ENCODE assay signal across 8 mouse cellular contexts in genomic region chr15:88537190-88537589, GRCm38 (mm10).
DNase-seq lines count a peak whose midpoint lies in the region; ATAC-seq and TF ChIP-seq lines count a peak whose summit lies in the region.

No protein-coding gene starts in this region.

- no peak for ATAC-seq in hindbrain, embryonic 11.5 days (ENCODE audit: low FRiP score)
- ATAC-seq in hindbrain, embryonic 12.5 days (ENCODE audit: low FRiP score): no peak

- H3K36me3 ChIP-seq in hindbrain, embryonic 11.5 days (ENCODE audit: control insufficient read depth, insufficient read depth, low read length): no peaks in the 10 kb centered on the region
- H3K36me3 ChIP-seq in hindbrain, embryonic 12.5 days: no peaks in the 10 kb centered on the region
- H3K36me3 ChIP-seq in embryonic facial prominence, embryonic 10.5 days (replicated peaks): no peaks in the 10 kb centered on the region
- no peaks in the 10 kb centered on the region for H3K36me3 ChIP-seq in small intestine, adult 2 months (ENCODE audit: control insufficient read depth, insufficient read depth, low read length)

- no peak overlapping the region for H3K4me3 ChIP-seq in hindbrain, embryonic 11.5 days (ENCODE audit: low read depth, low read length)
- H3K4me3 ChIP-seq in hindbrain, embryonic 12.5 days: no peak overlapping the region
- no peak overlapping the region for H3K4me3 ChIP-seq in embryonic facial prominence, embryonic 10.5 days
- no peak overlapping the region for H3K4me3 ChIP-seq in small intestine, adult 2 months (ENCODE audit: low read depth, low read length)

- H3K27ac ChIP-seq in hindbrain, embryonic 11.5 days (ENCODE audit: low read depth, low read length): no peak overlapping the region
- no peak overlapping the region for H3K27ac ChIP-seq in hindbrain, embryonic 12.5 days
- no peak overlapping the region for H3K27ac ChIP-seq in embryonic facial prominence, embryonic 10.5 days (replicated peaks)
- H3K27ac ChIP-seq in small intestine, adult 2 months (ENCODE audit: insufficient read depth, low read depth, low read length): no peak overlapping the region

- no peaks in the 10 kb centered on the region for H3K9me3 ChIP-seq in hindbrain, embryonic 11.5 days (ENCODE audit: control insufficient read depth, low read length)
- H3K9me3 ChIP-seq in hindbrain, embryonic 12.5 days (replicated peaks): no peaks in the 10 kb centered on the region
- no peaks in the 10 kb centered on the region for H3K9me3 ChIP-seq in embryonic facial prominence, embryonic 10.5 days

- intact Hi-C loops in left cerebral cortex, postnatal 14 days (cut with DNase I): loop anchor here (2.0 to 10.0 kb wide), 3 partner anchors 232 to 910 kb away; no protein-coding TSS in a partner anchor

- H3K4me1 ChIP-seq in hindbrain, embryonic 11.5 days (replicated peaks; ENCODE audit: control insufficient read depth, insufficient read depth, low read length): no peaks in the 10 kb centered on the region
- H3K4me1 ChIP-seq in hindbrain, embryonic 12.5 days: peaks cover 4% of the 10 kb centered on the region; the same call in 1 of the 2 replicates
- peaks cover 3% of the 10 kb centered on the region; the same call in 1 of the 2 replicates for H3K4me1 ChIP-seq in embryonic facial prominence, embryonic 10.5 days
- no peaks in the 10 kb centered on the region for H3K4me1 ChIP-seq in small intestine, adult 2 months (ENCODE audit: control insufficient read depth, insufficient read depth, insufficient read length, low read length)

- no peak for TF ChIP-seq POLR2A in small intestine, adult 2 months (IDR thresholded peaks at IDR 0.05; ENCODE audit: low read depth, low read length)

- peak; percentile 16; the same call in 1 of the 2 replicates for TF ChIP-seq CTCF in small intestine, adult 2 months (IDR thresholded peaks at IDR 0.05; ENCODE audit: extremely low read depth, insufficient read length, insufficient replicate concordance, low read depth, low read length)

- 20% methylated on average over 10 of the region's 10 CpGs for WGBS in hindbrain, embryonic 11.5 days
- 21% methylated on average over 10 of the region's 10 CpGs for WGBS in hindbrain, embryonic 12.5 days
- WGBS in embryonic facial prominence, embryonic 10.5 days: 25% methylated on average over 10 of the region's 10 CpGs
- 16% methylated on average over 10 of the region's 10 CpGs for WGBS in small intestine, adult 2 months

- no peaks in the 10 kb centered on the region for H3K27me3 ChIP-seq in hindbrain, embryonic 11.5 days (ENCODE audit: control insufficient read depth, insufficient read depth, low read length)
- H3K27me3 ChIP-seq in hindbrain, embryonic 12.5 days: no peaks in the 10 kb centered on the region
- no peaks in the 10 kb centered on the region for H3K27me3 ChIP-seq in embryonic facial prominence, embryonic 10.5 days (replicated peaks; ENCODE audit: low read depth, poor library complexity, severe bottlenecking)
- H3K27me3 ChIP-seq in small intestine, adult 2 months (ENCODE audit: control insufficient read depth, insufficient read depth, low read length): no peaks in the 10 kb centered on the region

- H3K9ac ChIP-seq in hindbrain, embryonic 11.5 days (ENCODE audit: low read depth, low read length): no peak overlapping the region
- H3K9ac ChIP-seq in hindbrain, embryonic 12.5 days: no peak overlapping the region

- no peak overlapping the region for H3K4me2 ChIP-seq in hindbrain, embryonic 11.5 days (replicated peaks; ENCODE audit: low read depth, low read length)
- H3K4me2 ChIP-seq in hindbrain, embryonic 12.5 days (replicated peaks): no peak overlapping the region

- DNase-seq in hindbrain, embryonic 11.5 days (ENCODE audit: low spot score): peak; percentile 75
- DNase-seq in 416B (ENCODE audit: low read depth): peak; percentile 39
- peak; percentile 14 for DNase-seq in adrenal gland, adult 8-10 months
- peak; percentile 65 for DNase-seq in embryonic facial prominence, embryonic 10.5 days (ENCODE audit: low spot score)
- peak; percentile 35 to 68 for DNase-seq in left cerebral cortex, postnatal 14 days (ENCODE audit: low spot score in 2 of 2)
- no peak for DNase-seq in urinary bladder, postnatal 36 days (ENCODE audit: low spot score in 2 of 2)

Comparison
In these comparisons a context has a peak if more than half of its experiments do, and no peak if none do; other contexts are left out.
1. DNase-seq: peak in hindbrain, embryonic 11.5 days (single experiment), 416B (single experiment), adrenal gland, adult 8-10 months (single experiment), embryonic facial prominence, embryonic 10.5 days (single experiment) and left cerebral cortex, postnatal 14 days (2 of 2); none in urinary bladder, postnatal 36 days (0 of 2).